11 mouse cellular contexts compared by ENCODE assay signal in the genomic region with DNA sequence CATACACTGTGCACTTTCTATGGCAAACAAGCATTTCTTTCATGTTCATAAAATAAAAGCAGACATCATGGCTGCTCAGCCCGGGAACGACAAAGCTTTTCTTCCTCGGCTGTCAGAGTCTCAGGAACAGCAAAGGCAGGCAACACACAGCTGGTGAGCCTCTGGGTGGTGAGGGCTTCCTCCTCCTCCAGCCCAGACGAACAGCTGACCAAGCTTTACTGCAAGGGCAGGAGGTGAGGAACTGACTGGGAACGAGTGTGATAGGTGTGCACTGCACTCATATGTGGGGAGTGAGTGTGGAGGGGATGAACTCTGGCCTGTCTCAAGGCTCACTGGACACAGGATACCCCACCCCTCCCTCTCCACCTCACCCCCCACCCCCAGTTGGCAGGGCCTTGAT. TPM values are rescaled to one million over a fixed set of nuclear protein-coding genes. Genes with fewer than 3 reads are reported as not detected.
DNase-seq lines count a peak whose midpoint lies in the region; ATAC-seq and TF ChIP-seq lines count a peak whose summit lies in the region.
"Had no signal": no experiment of that assay in that cellular context is flagged by ENCODE, and none has a peak within 500 bp of the region (broad histone marks: within the 10 kb centered on the region; RNA-seq: fewer than 3 reads in every experiment).

No protein-coding gene starts in this region.

- peaks cover 33% of the 10 kb centered on the region for H3K4me1 ChIP-seq in heart, postnatal 0 days (ENCODE audit: control insufficient read depth, insufficient read depth)
- H3K4me1 ChIP-seq in forebrain, embryonic 16.5 days (replicated peaks; ENCODE audit: control insufficient read depth, insufficient read depth, low read length) = peaks cover 36% of the 10 kb centered on the region

- H3K4me2 ChIP-seq in heart, postnatal 0 days (ENCODE audit: low read depth, low read length) = no peak overlapping the region
- no peak overlapping the region for H3K4me2 ChIP-seq in forebrain, embryonic 16.5 days (ENCODE audit: low read length)

- H3K27ac ChIP-seq in heart, postnatal 0 days (ENCODE audit: low read depth) = peak overlapping the region; percentile 100; the same call in 1 of the 2 replicates
- peak overlapping the region; percentile 67 for H3K27ac ChIP-seq in forebrain, embryonic 16.5 days (ENCODE audit: low read length)
- H3K27ac ChIP-seq: liver, embryonic 14.5 days had no signal

- peak; percentile 2 for DNase-seq in adrenal gland, postnatal 10 days
- DNase-seq in adrenal gland, postnatal 25 days = no peak
- DNase-seq in heart, postnatal 0 days (ENCODE audit: low spot score) = no peak
- DNase-seq in heart, adult 8-10 months (ENCODE audit: low spot score) = no peak
- peak; percentile 21 for DNase-seq in kidney, postnatal 14 days
- DNase-seq in embryo, embryonic 10 days (ENCODE audit: low spot score) = no peak
- DNase-seq in urinary bladder, postnatal 25 days (ENCODE audit: low spot score) = no peak

- no peak for TF ChIP-seq EP300 in heart, postnatal 0 days (IDR thresholded peaks at IDR 0.05; ENCODE audit: low read depth)

- H3K27me3 ChIP-seq in heart, postnatal 0 days (ENCODE audit: control insufficient read depth, insufficient read depth, low read length) = no peaks in the 10 kb centered on the region
- H3K27me3 ChIP-seq in forebrain, embryonic 16.5 days (replicated peaks; ENCODE audit: control insufficient read depth, insufficient read depth, low read length) = no peaks in the 10 kb centered on the region
- H3K27me3 ChIP-seq: Patski had no signal

- no peaks in the 10 kb centered on the region for H3K9me3 ChIP-seq in heart, postnatal 0 days (replicated peaks; ENCODE audit: control insufficient read depth, low read length)
- H3K9me3 ChIP-seq in forebrain, embryonic 16.5 days (ENCODE audit: control insufficient read depth, low read length) = no peaks in the 10 kb centered on the region

- TF ChIP-seq CTCF in heart, postnatal 0 days (IDR thresholded peaks at IDR 0.05; ENCODE audit: low read depth) = no peak

- 43% methylated on average over 5 of the region's 5 CpGs for WGBS in heart, postnatal 0 days
- 47% methylated on average over 5 of the region's 5 CpGs for WGBS in forebrain, embryonic 16.5 days

- no peak for ATAC-seq in heart, postnatal 0 days (ENCODE audit: insufficient read depth, low read depth)
- ATAC-seq in forebrain, embryonic 16.5 days = no peak
- ATAC-seq: Patski had no signal

- H3K9ac ChIP-seq in heart, postnatal 0 days (replicated peaks; ENCODE audit: low read depth, low read length) = no peak overlapping the region
- no peak overlapping the region for H3K9ac ChIP-seq in forebrain, embryonic 16.5 days (replicated peaks; ENCODE audit: low read depth, low read length)
- H3K9ac ChIP-seq: liver, embryonic 14.5 days had no signal

- no peak overlapping the region for H3K4me3 ChIP-seq in heart, postnatal 0 days (ENCODE audit: low read depth, low read length)
- no peak overlapping the region for H3K4me3 ChIP-seq in forebrain, embryonic 16.5 days (replicated peaks; ENCODE audit: low read length)

- H3K36me3 ChIP-seq in heart, postnatal 0 days (replicated peaks; ENCODE audit: control insufficient read depth, insufficient read depth, low read length) = peaks cover 42% of the 10 kb centered on the region
- H3K36me3 ChIP-seq in forebrain, embryonic 16.5 days (ENCODE audit: control insufficient read depth, insufficient read depth) = peaks cover 17% of the 10 kb centered on the region

RNA-seq across cellular contexts. Expression of a gene that starts 24.7 kb away (rescaled TPM):
- total RNA-seq in adrenal gland, postnatal 10 days (2021) = 10 to 100 TPM; 53.4 to 62.7 TPM
- total RNA-seq in adrenal gland, postnatal 25 days (2021) = 64.5 and 70.0 TPM in 2 replicates
- total RNA-seq in heart, postnatal 0 days (2014; rRNA removed; ENCODE audit: low replicate concordance) = 53.2 and 81.5 TPM in 2 replicates
- 25.6 and 27.9 TPM in 2 replicates for polyA plus RNA-seq in heart, postnatal 0 days (2015; fragmentation: Nextera tagmentation; extraction: Ambion mirVana)
- 10 to 100 TPM; 18.5 to 21.8 (median 19.5) TPM for total RNA-seq in heart, adult 8-10 months (2022)
- polyA plus RNA-seq in forebrain, embryonic 16.5 days (2015; fragmentation: Nextera tagmentation; extraction: Ambion mirVana) = 45.9 and 52.5 TPM in 2 replicates

RNA-seq across cellular contexts. Expression of a gene that starts 28.1 kb away (rescaled TPM):
- total RNA-seq in adrenal gland, postnatal 10 days (2021) = under 1 TPM in 1 of 2 experiments, not detected in 1; 0.42 TPM
- total RNA-seq in adrenal gland, postnatal 25 days (2021) = not detected in 2 replicates
- 0.62 and 3.4 TPM in 2 replicates for total RNA-seq in heart, postnatal 0 days (2014; rRNA removed; ENCODE audit: low replicate concordance)
- not detected in 2 replicates for polyA plus RNA-seq in heart, postnatal 0 days (2015; fragmentation: Nextera tagmentation; extraction: Ambion mirVana)
- not detected for total RNA-seq in heart, adult 8-10 months (2022)
- not detected in 2 replicates for polyA plus RNA-seq in forebrain, embryonic 16.5 days (2015; fragmentation: Nextera tagmentation; extraction: Ambion mirVana)
- total RNA-seq: layer of hippocampus, adult 8-10 months had no signal
- polyA plus RNA-seq: Patski had no signal

Comparison
In these comparisons a context has a peak if more than half of its experiments do, and no peak if none do; other contexts are left out.
1. DNase-seq: peak in adrenal gland, postnatal 10 days (single experiment) and kidney, postnatal 14 days (single experiment); none in adrenal gland, postnatal 25 days (single experiment), heart, postnatal 0 days (single experiment), heart, adult 8-10 months (single experiment), embryo, embryonic 10 days (single experiment) and urinary bladder, postnatal 25 days (single experiment).